Mouse (Mus musculus) midbrain, embryonic 15.5 days (tissue): ENCODE results near the gene Nol8. TPM values are rescaled to one million over a fixed set of nuclear protein-coding genes. Genes with fewer than 3 reads are reported as not detected.

ENCODE experiments used
- ATAC-seq: fragments of 200-750 bp; cut with Nextera tagmentation; replicated peaks from 2 replicates; pipeline ENCODE4 v1.8.0; 2017; ENCODE audit warnings: moderate TSS enrichment
- H3K27ac ChIP-seq: fragments of 300-500 bp; sonication (generic); 2 replicates; pipeline ENCODE4 v1.5.1; 2015; ENCODE audit warnings: mild to moderate bottlenecking, inconsistent platforms
- H3K27me3 ChIP-seq: fragments of 300-500 bp; sonication (generic); replicated peaks from 2 replicates; pipeline ENCODE4 v1.6.1; 2015; ENCODE audit warnings: inconsistent platforms
- H3K36me3 ChIP-seq: fragments of 300-500 bp; sonication (generic); replicated peaks from 2 replicates; pipeline ENCODE4 v1.6.1; 2015; ENCODE audit warnings: inconsistent platforms
- H3K4me1 ChIP-seq: fragments of 300-500 bp; sonication (generic); 2 replicates; pipeline ENCODE4 v1.6.1; 2015; ENCODE audit warnings: inconsistent platforms
- H3K4me2 ChIP-seq: fragments of 300-500 bp; sonication (generic); 2 replicates; pipeline ENCODE4 v1.6.1; 2015; ENCODE audit warnings: inconsistent platforms, mild to moderate bottlenecking, moderate library complexity
- H3K4me3 ChIP-seq: fragments of 300-500 bp; sonication (generic); 2 replicates; pipeline ENCODE4 v1.5.1; 2015; ENCODE audit warnings: mild to moderate bottlenecking, inconsistent platforms
- H3K9ac ChIP-seq: fragments of 300-500 bp; sonication (generic); 2 replicates; pipeline ENCODE4 v1.6.1; 2015; ENCODE audit warnings: mild to moderate bottlenecking, inconsistent platforms
- H3K9me3 ChIP-seq: fragments of 300-500 bp; sonication (generic); 2 replicates; pipeline ENCODE4 v1.6.1; 2016; ENCODE audit warnings: inconsistent platforms
- WGBS: fragments of 180-500 bp; shearing (Covaris S2); methylation state at CpG from one replicate; pipeline ENCODE4 v1.1.7; 2015; ENCODE audit warnings: mixed read lengths; 5-methylcytosine and 5-hydroxymethylcytosine counted together
- polyA plus RNA-seq: library from polyadenylated mRNA; unstranded; fragments of >200 nt; fragmentation: Nextera tagmentation; extraction: Ambion mirVana; gene quantifications from 2 replicates; pipeline ENCODE4 v1.2.1, GENCODE M21; 2015

The Nol8 gene
- polyA plus RNA-seq, 1 experiment from 2014 or later, result 19.9 TPM

- no peak for ATAC-seq
- no peaks in the 10 kb centered on the region for H3K9me3 ChIP-seq
- 62% methylated on average over 3 of the region's 3 CpGs for WGBS
- H3K27ac ChIP-seq, result no peak overlapping the region
- no peak overlapping the region for H3K4me2 ChIP-seq
- H3K9ac ChIP-seq, result no peak overlapping the region
- H3K4me1 ChIP-seq, result no peaks in the 10 kb centered on the region
- H3K36me3 ChIP-seq, result peaks cover 63% of the 10 kb centered on the region
- H3K4me3 ChIP-seq, result no peak overlapping the region
- H3K27me3 ChIP-seq, result no peaks in the 10 kb centered on the region
Observed at GRCm38 (mm10) chr13:49706032-49706690, 53.3 kb downstream of the Nol8 start.

DNA sequence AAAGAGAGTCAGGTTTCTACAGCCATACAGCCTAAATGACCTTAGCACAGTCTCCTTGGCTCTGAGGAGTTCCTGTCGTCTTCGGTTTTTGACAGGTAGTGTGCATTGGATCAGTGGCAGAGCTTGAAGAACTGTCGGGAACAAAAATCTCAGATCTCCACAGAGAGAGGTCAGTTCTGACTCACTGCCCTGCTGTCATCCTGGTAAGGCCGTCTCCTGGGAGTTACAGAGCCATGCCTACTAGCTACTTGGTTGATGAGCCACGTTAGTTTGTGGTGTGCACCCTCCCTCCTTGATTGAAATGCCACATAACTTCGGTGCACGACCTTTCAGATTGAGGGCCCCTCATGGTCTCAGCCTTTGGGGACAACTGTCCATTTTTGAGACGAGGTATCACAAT, 55.4 kb downstream of the Nol8 start:
- Histone ChIP-seq H3K4me3 (no peak overlapping the region), H3K9ac (no peak overlapping the region), H3K36me3 (peaks cover 66% of the 10 kb centered on the region), H3K4me2 (no peak overlapping the region), H3K4me1 (no peaks in the 10 kb centered on the region), H3K9me3 (no peaks in the 10 kb centered on the region), H3K27me3 (no peaks in the 10 kb centered on the region), H3K27ac (no peak overlapping the region)
- no peak for ATAC-seq
- 93% methylated on average over 8 of the region's 8 CpGs for WGBS

- Histone ChIP-seq H3K36me3 (peaks cover 82% of the 10 kb centered on the region), H3K4me2 (no peak overlapping the region)
- WGBS, result 96% methylated on average over 12 of the region's 12 CpGs
Observed at GRCm38 (mm10) chr13:49712047-49712721, 59.3 kb downstream of the Nol8 start.

DNA sequence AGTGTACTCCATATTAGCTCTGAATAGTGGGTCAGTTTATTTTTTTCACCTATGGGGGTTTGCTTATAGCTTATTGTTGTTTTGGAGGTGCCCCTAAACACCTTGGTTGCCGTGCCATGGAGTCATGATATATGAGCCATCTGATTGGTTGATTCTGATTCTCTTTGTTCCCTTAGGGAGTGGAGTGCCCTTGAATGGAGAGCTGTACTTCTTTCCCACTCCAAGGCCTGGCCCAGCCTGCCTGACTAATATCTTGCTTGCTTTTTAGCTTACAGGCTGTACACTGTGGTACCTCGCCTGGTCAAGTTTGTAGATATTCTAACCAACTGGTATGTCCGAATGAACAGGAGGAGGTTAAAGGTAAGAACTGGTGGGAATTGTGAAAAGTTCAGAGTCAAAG, 66.4 kb downstream of the Nol8 start:
- H3K4me3 ChIP-seq, result no peak overlapping the region
- no peak overlapping the region for H3K9ac ChIP-seq
- no peak for ATAC-seq
- WGBS, result 83% methylated on average over 3 of the region's 3 CpGs
- peaks cover 86% of the 10 kb centered on the region for H3K36me3 ChIP-seq
- H3K27ac ChIP-seq, result no peak overlapping the region
- H3K27me3 ChIP-seq, result no peaks in the 10 kb centered on the region
- H3K4me2 ChIP-seq, result no peak overlapping the region
- H3K4me1 ChIP-seq, result no peaks in the 10 kb centered on the region
- H3K9me3 ChIP-seq, result no peaks in the 10 kb centered on the region

More at GRCm38 (mm10) chr13:49712047-49712721, 59.3 kb downstream of the Nol8 start:
- ATAC-seq, result no peak
- Histone ChIP-seq H3K9me3 (no peaks in the 10 kb centered on the region), H3K27ac (no peak overlapping the region), H3K9ac (no peak overlapping the region), H3K4me1 (no peaks in the 10 kb centered on the region), H3K27me3 (no peaks in the 10 kb centered on the region), H3K4me3 (no peak overlapping the region)

Other genes with a start within 250 kb of the Nol8 start
- gene Ippk, start 231.8 kb upstream of the Nol8 start, polyA plus RNA-seq, result 14.0 and 14.4 TPM in 2 replicates
- 0.62 and 0.66 TPM in 2 replicates for gene Tes3-ps, start 159.8 kb upstream of the Nol8 start, polyA plus RNA-seq
- 1.8 and 1.9 TPM in 2 replicates for gene Ecm2, start 148.3 kb upstream of the Nol8 start, polyA plus RNA-seq
- gene Aspn, start 108.6 kb upstream of the Nol8 start, polyA plus RNA-seq, result 0.54 and 0.90 TPM in 2 replicates
- 0.46 and 0.74 TPM in 2 replicates for gene Omd, start 70.6 kb upstream of the Nol8 start, polyA plus RNA-seq
- 12.4 TPM in 2 replicates for gene Ogn, start 45.0 kb upstream of the Nol8 start, polyA plus RNA-seq
- gene Cenpp, start 293 bp upstream of the Nol8 start, polyA plus RNA-seq, result 5.7 and 6.2 TPM in 2 replicates
- 50.0 and 50.4 TPM in 2 replicates for gene Iars, start 29.0 kb downstream of the Nol8 start, polyA plus RNA-seq
- not detected in 2 replicates for gene Gm30302, start 145.9 kb downstream of the Nol8 start, polyA plus RNA-seq